Mouse (Mus musculus): ENCODE results near the gene Bik.

GRCm38 (mm10) chr15:83567728-83568127 lies 41.1 kb downstream of the Bik start:
- TF ChIP-seq CTCF (IDR thresholded peaks at IDR 0.05; ENCODE audit: low read depth): no peak
- no peak for TF ChIP-seq EP300 (IDR thresholded peaks at IDR 0.05; ENCODE audit: low read depth)
